Mouse (Mus musculus) kidney, adult 8-10 months (tissue): ENCODE measurements at regions not wholly inside any gene's neighbourhood (a gene's known extent, or its start where the extent isn't known, plus 50 kb on each side); places are given as distances from the start of the nearest gene placed in this dataset.
A peak's percentile ranks its signal among the peaks of the same experiment; 100 is the strongest.

Experiments
- DNase-seq, 2 experiments: peaks; one replicate each; pipeline ENCODE4 v3.0.0; 2022

DNA sequence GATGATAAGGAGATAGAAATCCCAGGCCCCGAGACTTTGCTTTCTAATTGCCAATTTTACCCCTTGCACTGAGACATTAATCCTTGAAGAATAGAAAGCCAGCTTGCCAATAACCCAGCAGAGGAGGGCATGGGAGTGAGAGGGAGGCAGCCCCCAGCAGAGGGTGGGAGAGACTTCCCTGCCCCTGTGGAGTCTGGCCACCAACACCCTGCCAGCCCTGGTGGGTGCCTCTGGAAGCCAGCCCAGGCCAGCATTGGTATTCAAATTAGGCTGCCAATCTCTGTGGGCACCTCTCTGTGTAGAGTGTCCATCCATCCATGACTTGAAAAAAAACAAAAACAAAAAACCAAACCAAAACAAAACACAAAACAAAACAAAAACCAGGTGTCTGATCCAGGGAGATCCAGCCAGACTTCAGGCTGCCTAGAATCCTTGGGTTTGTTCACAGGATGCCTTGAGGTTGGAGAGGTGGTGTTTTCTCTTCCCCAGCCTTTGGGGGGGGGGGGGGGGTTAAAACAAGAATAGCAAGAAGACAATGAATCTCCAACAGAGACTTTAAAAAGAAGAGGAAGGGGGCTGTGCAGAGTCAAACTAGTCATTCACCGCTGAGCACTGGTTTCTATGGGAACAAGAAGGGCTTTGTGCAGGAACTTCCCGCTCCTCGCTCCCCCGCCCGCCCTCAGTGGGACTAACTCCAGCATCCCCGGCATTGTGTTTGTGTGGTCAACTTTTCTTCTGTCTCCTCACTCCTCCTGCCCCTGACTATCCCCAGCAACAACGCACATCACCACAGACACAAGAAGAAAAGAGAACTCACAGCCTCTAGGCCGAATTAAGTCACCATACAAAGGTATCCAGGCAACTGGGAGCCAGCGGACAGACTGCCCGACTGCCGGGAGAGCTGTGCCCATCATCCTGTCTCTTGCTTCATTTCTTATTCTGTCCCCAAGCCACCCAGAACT lies 236.3 kb upstream of the Pabpc6 start:
- DNase-seq: no peak

- DNase-seq: no peak
Observed at GRCm38 (mm10) chr17:9904525-9904991, 235.0 kb upstream of the Pabpc6 start.

- DNase-seq: no peak
Observed at GRCm38 (mm10) chr17:9903313-9903712, 233.8 kb upstream of the Pabpc6 start.

DNA sequence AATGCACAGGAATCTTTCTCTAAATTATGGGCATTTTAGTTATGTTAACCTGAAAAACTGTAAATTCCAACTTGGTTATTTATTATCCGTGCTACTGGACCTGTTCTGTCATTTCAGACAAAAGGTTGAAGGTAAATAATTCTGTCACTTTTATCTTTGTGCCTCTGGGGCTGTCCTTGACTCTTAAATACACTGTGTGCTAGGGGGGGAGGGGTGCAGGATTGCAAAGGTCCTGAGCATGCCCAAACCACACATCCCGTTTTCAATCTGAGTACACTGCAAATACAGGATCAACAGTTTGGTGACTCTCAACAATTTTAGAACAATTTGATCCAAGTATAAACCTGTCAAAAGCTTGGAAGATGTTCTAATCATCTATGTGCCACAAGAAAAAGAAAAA lies 227.4 kb upstream of the Pabpc6 start:
- DNase-seq: no peak

DNA sequence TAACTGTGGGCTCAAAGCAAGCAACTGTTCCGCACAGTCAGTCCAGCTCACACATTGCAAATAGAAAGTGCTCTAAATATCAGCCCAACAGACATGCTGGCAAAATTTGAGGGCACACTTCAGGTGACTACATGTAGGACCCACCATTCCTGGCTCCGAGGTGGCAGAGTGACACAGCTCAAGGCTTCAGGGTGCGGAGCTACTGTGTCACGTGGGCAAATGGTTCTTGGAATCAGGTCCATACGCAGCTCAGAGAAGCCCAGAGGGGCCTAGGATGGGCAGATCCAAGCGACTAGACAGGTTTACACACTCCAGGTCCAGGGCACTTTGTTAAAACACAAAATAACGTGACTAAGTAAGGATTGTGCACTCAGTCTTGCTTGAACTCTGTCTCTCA lies 226.2 kb upstream of the Pabpc6 start:
- peak in 1 of 2 experiments; percentile 35 for DNase-seq

DNA sequence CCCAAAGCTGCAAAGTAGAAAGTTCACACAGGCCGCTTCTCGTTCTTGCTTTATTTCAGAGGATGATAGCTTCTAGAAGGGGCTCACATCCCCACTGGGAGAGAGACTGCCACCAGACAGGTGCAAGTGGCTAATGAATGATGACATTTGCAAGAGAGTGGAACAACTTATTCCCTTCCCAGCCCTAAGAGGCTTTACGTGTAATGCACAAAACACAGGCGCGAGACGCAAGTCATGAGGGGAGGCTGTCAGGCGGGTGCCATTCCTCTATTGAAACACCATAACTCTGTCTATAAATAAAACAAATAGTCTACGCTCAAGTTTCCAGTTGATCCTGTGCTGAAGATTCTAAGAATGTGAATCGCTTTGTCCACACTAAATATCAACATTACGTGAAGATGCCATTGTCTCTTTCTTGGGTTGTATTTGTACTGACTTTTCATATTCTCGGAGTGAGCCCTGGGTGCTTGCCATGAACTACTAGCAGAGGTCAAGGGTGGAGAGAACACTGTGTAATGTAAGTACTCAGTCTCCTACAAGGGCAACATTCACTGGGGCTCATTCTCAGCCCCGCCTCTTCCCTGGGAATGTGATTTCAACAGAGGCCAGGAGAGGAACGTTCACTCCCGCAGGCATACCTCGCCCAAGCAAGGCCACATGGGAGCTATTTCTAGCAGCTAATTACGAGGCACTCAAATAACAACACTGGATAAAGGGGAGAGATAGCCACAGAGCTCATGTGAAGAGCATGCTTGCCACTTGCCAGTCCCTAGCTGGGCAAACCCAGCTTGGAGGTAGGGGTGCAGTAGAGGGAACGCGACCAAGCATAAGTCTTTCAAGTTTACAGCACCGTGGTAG lies 225.5 kb upstream of the Pabpc6 start:
- DNase-seq: peak; percentile 74 to 89

GRCm38 (mm10) chr17:9893966-9894365 lies 224.4 kb upstream of the Pabpc6 start:
- DNase-seq: peak; percentile 28 to 36

DNA sequence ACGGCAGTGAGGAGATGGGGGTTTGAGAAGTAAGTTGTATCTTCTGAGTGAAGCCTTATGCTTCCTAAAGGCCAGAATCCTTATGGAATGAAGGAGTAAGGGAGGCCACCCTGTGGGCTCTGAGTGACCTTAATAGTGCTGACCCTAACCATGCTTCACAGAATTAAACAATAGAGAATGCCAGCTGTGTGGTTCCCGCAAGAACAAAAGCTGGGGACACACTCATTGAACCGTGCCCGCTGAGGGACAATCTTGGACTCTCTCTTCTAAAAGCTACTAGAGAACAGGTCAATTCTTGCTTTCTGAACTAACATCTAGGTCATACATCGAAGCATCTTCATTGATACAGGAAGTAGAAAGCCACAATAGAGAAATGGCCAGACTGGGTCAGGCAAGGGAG lies 223.3 kb upstream of the Pabpc6 start:
- no peak for DNase-seq

GRCm38 (mm10) chr17:9892141-9892540 lies 222.6 kb upstream of the Pabpc6 start:
- no peak for DNase-seq

- DNase-seq: no peak
Observed at GRCm38 (mm10) chr17:9888494-9888893, 219.0 kb upstream of the Pabpc6 start.

DNA sequence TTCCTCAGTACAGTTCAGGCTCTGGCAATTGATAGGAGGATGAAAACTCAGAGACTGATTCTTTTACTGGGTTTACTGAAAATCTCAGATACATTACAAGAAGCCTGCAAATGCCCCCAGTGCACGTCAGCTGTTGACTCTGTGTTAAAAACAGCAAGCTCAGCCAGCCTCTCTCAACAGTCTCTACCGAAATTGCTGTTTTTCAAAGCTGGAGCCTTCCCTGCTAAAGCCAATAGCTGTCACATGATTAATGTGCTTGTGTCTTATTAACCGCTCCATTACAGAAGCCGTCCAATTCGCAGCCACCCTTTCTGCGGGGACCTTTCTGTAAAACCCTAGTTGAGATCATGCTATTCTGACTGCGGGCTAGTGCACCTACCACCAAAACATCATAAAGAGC lies 215.6 kb upstream of the Pabpc6 start:
- DNase-seq: no peak

DNA sequence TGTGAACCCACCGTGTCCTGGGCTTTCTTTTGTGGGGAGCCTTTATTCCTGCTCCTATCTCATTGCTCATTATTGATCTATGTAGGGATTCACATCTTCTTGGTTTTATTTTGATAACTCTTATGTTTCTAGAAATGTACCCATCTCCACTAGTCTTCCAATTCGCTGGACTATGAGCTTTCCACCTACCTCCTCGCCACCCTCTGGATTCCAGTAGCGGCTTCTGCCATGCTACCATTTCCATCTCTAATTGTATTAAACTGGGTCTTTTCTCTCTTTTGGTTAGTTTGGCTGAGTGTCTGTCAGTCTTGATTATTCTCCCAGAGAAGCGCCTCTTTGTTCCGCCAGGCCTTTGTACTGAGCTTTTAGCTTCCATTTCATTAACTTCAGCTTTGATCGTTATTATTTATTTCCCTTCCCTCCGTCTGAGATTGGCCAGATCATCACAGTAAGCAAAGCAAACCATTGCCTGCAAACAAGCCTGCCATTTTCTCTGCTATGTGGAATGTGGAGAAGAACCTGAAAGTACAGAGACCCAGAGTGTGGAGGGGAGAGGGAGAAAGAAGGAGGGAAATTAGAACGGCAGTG lies 213.2 kb upstream of the Pabpc6 start:
- no peak for DNase-seq

DNA sequence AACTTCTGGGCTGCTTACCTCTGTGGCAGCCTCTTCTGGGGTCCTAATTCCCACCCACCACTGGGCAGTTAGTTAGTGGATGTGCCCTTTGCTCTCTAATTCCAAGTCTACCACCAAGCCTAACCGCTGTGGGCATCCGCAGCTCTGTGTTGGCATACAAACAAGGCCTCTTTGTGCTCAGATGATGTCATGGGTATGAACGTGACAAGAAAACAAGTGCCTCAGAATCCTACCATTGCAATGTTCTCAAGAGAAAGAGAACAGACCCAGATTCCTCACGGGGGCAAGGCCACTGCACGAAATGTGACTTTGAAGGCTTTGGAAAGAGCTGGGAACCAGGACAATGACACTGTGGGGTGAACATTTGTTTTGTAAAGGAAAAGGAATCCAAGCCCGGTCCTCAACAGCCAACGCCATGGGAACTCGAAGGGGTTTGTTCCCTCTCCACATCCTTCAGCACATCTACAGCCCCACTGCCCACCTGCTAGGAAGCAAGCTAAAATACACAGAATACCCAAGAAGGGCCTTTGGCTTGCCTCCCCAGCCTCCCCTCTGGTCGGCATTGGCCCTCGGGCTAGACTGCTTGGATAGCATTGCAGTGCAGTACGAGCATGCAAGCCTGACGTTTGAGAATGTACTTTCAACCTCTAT lies 210.2 kb upstream of the Pabpc6 start:
- DNase-seq: no peak

DNA sequence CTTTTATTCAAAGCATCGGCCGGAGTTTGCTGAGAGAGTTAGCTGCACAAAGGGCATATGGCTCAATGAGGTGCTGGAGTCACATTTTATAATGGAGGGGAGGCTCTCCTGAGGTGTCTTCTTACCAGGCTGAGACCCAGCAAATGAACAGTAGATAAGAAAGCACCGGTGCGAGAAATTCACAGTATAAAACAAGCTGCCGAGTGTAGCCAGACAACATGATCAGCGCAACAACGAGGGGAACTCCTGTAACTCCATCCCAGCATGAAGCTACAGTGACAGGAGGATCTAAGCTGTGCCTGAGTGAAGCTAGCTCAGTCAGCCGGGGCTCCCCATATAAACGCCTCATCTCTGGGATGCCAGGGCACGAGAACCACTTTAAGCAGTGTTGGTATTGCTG lies 204.2 kb upstream of the Pabpc6 start:
- no peak for DNase-seq

GRCm38 (mm10) chr17:9870237-9870636 lies 200.7 kb upstream of the Pabpc6 start:
- DNase-seq: no peak

DNA sequence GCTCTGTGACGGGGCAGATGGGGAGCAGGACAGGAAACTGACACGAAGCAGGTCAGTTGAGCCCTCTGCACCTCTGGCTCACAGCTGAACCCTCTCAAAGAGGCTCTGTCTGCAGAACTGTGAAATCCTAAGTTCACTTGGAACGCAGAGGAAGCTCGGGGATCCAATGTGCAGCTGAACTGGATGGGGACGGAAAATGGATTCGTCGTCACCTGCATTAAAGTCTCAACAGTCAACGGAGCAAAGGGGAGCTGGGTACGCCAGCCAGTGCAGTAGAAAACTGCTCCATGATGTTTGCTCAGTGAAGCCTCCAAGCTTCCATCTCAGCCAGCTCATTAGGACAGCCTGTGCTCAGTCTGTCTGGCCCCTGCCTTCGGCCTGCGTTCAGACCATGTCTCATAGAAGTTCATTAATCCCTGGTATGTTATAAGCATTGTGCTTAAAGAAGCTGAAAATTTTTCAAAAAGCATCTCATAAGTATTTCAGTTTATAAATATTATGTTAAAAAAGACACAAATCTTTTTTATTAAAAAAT lies 199.3 kb upstream of the Pabpc6 start:
- no peak for DNase-seq

DNA sequence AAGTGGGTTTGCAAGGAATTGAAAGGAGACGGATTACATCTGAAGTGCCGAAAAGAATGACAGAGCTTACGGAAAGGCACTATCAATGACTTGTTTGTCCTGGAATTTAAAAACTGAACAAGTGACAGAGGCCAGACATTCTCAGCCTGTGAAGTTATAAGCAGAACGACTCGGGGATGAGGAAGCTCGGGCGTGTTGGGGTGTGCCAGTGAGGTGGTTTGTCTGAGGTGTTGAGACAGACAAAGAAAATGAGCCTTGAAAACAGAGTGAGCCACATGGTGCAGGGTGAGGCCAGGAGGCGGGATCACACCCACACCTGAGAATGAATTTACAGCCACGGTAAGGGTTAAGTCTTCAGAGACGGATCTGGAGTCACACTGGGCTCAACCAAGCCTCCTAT lies 194.7 kb upstream of the Pabpc6 start:
- DNase-seq: no peak

GRCm38 (mm10) chr17:9861923-9862854 lies 192.7 kb upstream of the Pabpc6 start:
- no peak for DNase-seq

- DNase-seq: no peak
Observed at GRCm38 (mm10) chr17:9861346-9861745, 191.8 kb upstream of the Pabpc6 start.

DNA sequence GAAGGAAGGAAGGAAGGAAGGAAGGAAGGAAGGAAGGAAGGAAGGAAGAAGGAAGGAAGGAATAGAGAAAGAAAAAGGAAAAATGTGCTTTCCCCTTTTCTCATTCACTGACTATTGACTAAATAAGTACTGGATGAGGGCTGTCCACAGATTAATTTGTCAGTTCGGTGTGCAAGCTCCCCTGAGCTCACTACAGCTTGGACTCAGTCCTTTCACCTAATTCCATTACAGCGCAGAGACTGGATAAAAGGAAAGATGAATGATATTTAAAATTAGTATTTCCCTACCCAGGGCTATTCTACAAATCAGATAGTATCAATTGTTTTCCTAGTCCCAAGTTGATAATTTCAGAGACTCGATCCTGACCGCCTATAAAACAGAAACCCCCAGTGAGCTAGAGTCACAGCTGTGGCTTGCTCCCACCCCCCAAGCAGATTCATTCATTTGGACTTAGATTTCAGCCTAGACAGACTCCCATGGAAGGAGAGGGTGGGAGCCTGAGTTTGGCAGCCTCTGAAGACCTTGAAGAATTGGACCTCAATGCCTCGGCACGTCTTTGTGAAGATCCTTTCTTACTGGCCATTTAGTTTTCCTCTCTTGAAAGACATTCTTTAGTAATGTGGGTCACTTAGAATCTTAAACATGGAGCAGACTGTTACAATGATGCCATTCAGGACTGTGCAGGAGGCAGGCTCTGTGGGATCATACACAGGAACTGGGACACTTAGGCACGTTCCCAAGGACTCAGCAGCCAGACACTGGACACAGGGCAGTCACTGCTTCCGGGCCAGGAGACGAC lies 179.2 kb upstream of the Pabpc6 start:
- no peak for DNase-seq
